Mouse (Mus musculus): Measurements from ENCODE around the gene Prph2. TPM values are rescaled to one million over a fixed set of nuclear protein-coding genes. Genes with fewer than 3 reads are reported as not detected.

Gene Prph2
- polyA plus RNA-seq, 1 experiment from 2014 or later: not detected

- Histone ChIP-seq H3K9ac (replicated peaks; ENCODE audit: low read depth, low read length) (no peak overlapping the region), H3K36me3 (ENCODE audit: control insufficient read depth, insufficient read depth, low read length) (peaks cover 79% of the 10 kb centered on the region), H3K9me3 (ENCODE audit: control insufficient read depth, low read length) (no peaks in the 10 kb centered on the region), H3K4me3 (ENCODE audit: low read depth, low read length) (no peak overlapping the region), H3K27ac (ENCODE audit: low read depth, low read length) (no peak overlapping the region), H3K4me1 (ENCODE audit: control insufficient read depth, insufficient read depth, low read length) (no peaks in the 10 kb centered on the region), H3K27me3 (ENCODE audit: control insufficient read depth, insufficient read depth, low read length) (no peaks in the 10 kb centered on the region), H3K4me2 (ENCODE audit: low read depth, low read length) (no peak overlapping the region)
- no peak for ATAC-seq (ENCODE audit: low read depth)
- WGBS: 93% methylated on average over 7 of the region's 7 CpGs
Measured at GRCm38 (mm10) chr17:46972603-46973002, 62.3 kb downstream of the Prph2 start.

Other genes starting within 250 kb of the Prph2 start
- gene Rrp36, start 236.1 kb upstream of the Prph2 start, polyA plus RNA-seq (2014; fragmentation: Nextera tagmentation; extraction: Ambion mirVana): 44.7 and 49.6 TPM in 2 replicates
- 263 and 301 TPM in 2 replicates for gene Mea1, start 231.7 kb upstream of the Prph2 start, polyA plus RNA-seq (2014; fragmentation: Nextera tagmentation; extraction: Ambion mirVana)
- 151 and 161 TPM in 2 replicates for gene Klhdc3, start 229.5 kb upstream of the Prph2 start, polyA plus RNA-seq (2014; fragmentation: Nextera tagmentation; extraction: Ambion mirVana)
- gene Ppp2r5d, start 205.3 kb upstream of the Prph2 start, polyA plus RNA-seq (2014; fragmentation: Nextera tagmentation; extraction: Ambion mirVana): 69.9 and 83.9 TPM in 2 replicates
- 18.2 and 22.1 TPM in 2 replicates for gene Pex6, start 199.0 kb upstream of the Prph2 start, polyA plus RNA-seq (2014; fragmentation: Nextera tagmentation; extraction: Ambion mirVana)
- gene Gnmt, start 181.3 kb upstream of the Prph2 start, polyA plus RNA-seq (2014; fragmentation: Nextera tagmentation; extraction: Ambion mirVana): 2.1 TPM in 2 replicates
- 62.5 and 65.8 TPM in 2 replicates for gene Cnpy3, start 158.2 kb upstream of the Prph2 start, polyA plus RNA-seq (2014; fragmentation: Nextera tagmentation; extraction: Ambion mirVana)
- gene Ptcra, start 146.7 kb upstream of the Prph2 start, polyA plus RNA-seq (2014; fragmentation: Nextera tagmentation; extraction: Ambion mirVana): 0.32 TPM in 1 of 2 replicates, not detected in the other
- gene 2310039H08Rik, start 137.8 kb upstream of the Prph2 start, polyA plus RNA-seq (2014; fragmentation: Nextera tagmentation; extraction: Ambion mirVana): 58.3 and 60.4 TPM in 2 replicates
- gene Rpl7l1, start 127.8 kb upstream of the Prph2 start, polyA plus RNA-seq (2014; fragmentation: Nextera tagmentation; extraction: Ambion mirVana): 69.9 and 82.1 TPM in 2 replicates
- 10.8 and 11.5 TPM in 2 replicates for gene Bicral, start 52.0 kb upstream of the Prph2 start, polyA plus RNA-seq (2014; fragmentation: Nextera tagmentation; extraction: Ambion mirVana)
- gene Tbcc, start 19.8 kb upstream of the Prph2 start, polyA plus RNA-seq (2014; fragmentation: Nextera tagmentation; extraction: Ambion mirVana): 62.1 and 65.4 TPM in 2 replicates
- gene Ubr2, start 100.1 kb downstream of the Prph2 start, polyA plus RNA-seq (2014; fragmentation: Nextera tagmentation; extraction: Ambion mirVana): 23.0 and 25.1 TPM in 2 replicates